Mouse (Mus musculus) CH12.LX (cell line): ENCODE results near the gene Tescl.

Source experiments
- IRF4 ChIP-seq: IDR thresholded peaks from 2 replicates; pipeline ENCODE4 v1.6.1; 2014; ENCODE audit warnings: low read depth, mild to moderate bottlenecking, inconsistent platforms, low read length, improper control_type of control experiment
- TCF12 ChIP-seq: IDR thresholded peaks from 2 replicates; pipeline ENCODE4 v1.6.1; 2014; ENCODE audit warnings: low read depth, mild to moderate bottlenecking, inconsistent platforms, low read length, improper control_type of control experiment
- ZC3H11A ChIP-seq: IDR thresholded peaks from 2 replicates; pipeline ENCODE4 v1.6.1; 2012; ENCODE audit warnings: low read depth, mild to moderate bottlenecking, inconsistent platforms, low read length, improper control_type of control experiment
- ZKSCAN1 ChIP-seq: IDR thresholded peaks from 2 replicates; pipeline ENCODE4 v1.6.1; 2012; ENCODE audit warnings: low read depth, inconsistent platforms, low read length, improper control_type of control experiment, borderline replicate concordance

- no peak for TF ChIP-seq ZC3H11A
- TF ChIP-seq ZKSCAN1: no peak
- no peak for TF ChIP-seq IRF4
- no peak for TF ChIP-seq TCF12
These were observed 47.6 kb downstream of the Tescl start for GRCm38 (mm10) chr7:24286090-24286489.
